Mouse (Mus musculus) cerebellum, adult 18-20 months (tissue): ENCODE results near the gene Hpse.

Experiments
- DNase-seq, 2 experiments: peaks; one replicate each; pipeline ENCODE4 v3.0.0; 2021

Gene Hpse

DNA sequence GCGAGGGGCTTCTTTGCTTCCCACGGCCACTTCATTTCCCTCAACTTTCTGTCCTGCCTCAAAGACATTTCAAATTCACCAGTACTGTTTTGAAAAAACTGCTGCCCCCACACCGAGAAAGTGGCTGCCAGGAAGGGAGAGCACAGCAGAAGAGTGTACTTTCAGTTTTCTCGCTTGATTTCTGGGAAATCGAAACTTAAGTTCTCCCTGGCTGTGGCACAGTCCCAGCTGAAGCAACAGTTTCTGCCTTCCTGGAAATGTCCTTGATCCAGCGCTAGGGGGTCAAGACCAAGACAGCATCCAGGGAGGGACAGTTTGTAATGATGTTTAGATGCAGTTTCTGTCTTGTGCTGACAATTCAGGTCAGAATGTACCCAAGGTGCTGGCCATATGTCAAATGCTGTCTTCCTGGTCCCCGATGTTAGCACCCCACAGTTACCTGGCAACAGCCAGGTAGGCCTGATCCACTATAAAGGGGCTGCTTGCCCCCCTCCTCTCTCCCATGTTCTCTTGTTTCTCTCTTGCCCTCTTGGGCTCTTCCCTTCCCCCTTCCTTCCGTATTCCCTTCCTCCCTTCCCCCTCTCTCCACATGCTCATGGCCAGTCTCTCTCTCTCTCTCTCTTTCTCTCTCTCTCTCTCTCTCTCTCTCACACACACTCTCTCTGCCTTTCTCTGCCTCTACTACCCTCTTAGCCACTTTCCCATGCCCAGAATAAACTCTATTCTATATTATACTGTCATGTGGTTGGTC is 82.5 kb downstream of the Hpse start:
- DNase-seq, result no peak

DNA sequence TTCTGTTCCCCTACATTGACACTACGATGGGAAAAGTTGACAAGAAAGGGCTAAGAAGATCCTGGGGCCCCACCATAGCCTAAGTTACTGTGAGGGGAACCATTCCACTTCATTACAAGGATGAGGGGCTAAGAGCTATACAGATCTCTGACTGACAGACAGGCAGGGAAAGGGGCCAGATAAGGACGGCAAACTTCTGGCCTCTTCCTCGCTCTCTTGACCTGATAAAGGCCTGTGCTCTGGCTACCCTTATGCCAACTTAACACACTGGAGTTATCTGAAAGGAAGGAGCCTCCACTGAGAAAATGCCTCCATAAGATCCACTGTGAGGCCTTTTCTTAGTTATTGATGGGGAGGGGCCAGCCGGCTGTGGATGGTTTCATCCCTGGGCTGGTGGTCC is 83.6 kb downstream of the Hpse start:
- no peak for DNase-seq

DNA sequence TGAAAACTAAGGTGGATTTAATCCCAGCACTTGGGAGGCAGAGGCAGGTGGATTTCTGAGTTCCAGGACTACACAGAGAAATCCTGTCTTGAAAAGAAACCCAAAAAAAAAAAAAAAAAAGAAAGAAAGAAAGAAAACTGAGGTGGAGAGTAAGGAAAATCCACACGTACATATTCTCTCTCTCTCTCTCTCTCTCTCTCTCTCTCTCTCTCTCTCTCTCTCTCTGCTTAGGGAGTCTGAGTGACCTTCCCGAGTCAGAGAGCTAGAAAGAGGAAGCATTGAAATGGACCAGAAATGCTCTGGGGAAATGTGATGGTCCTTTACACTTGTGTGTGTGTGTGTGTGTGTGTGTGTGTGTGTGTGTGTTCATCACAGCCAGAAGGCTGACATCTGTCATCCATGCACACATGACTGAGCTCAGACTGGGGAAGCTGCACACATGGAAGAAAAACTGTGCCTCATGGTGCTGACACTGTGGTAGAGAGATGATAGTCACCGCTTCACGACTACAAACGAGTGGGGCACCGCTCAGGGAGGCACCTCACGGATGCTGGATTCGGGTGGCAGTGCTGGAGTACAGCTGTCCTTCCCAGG is 84.5 kb downstream of the Hpse start:
- DNase-seq, result no peak

DNA sequence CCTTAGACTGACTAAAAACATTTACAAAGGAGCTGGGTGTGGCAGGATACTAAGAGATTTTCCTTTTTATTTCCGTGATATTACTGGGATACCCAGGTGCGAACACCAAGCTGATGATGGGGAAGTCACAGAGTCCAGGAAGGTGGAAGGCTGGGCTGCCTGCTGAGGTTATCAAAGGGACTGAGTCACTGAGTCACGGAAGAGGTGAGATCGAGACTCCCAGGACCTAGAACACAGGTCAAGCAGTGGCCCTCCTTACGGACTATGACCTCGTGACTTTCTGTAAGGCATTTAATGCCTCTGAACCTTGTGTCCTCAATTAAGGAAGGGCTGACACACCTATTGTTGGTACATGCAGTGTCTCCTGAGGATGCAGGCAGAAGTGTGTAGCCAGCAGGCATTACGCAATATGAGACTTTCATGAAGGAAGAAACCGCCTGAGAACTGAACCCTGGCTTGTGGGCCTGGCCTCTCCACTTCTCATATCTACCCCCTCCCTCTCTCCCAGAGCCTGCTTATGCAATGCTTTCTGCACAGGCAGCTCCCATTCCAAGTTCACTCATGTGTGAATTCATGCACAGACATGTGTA is 86.9 kb downstream of the Hpse start:
- DNase-seq, result no peak
